Mouse (Mus musculus) small intestine, adult 2 months (tissue): ENCODE data around the gene Ddah1.

ENCODE experiments used
- CTCF ChIP-seq: fragments of 200-500 bp; IDR thresholded peaks from 2 replicates; pipeline ENCODE4 v1.5.1; 2012; ENCODE audit warnings: low read depth, mild to moderate bottlenecking, control low read depth, inconsistent platforms, low read length, moderate library complexity, mixed read lengths; ENCODE audit not compliant: insufficient replicate concordance, insufficient read length; ENCODE audit errors: extremely low read depth
- POLR2A ChIP-seq: fragments of 200-500 bp; IDR thresholded peaks from 2 replicates; pipeline ENCODE4 v1.6.1; 2012; ENCODE audit warnings: low read depth, mild to moderate bottlenecking, control low read depth, inconsistent platforms, low read length, moderate library complexity

DNA sequence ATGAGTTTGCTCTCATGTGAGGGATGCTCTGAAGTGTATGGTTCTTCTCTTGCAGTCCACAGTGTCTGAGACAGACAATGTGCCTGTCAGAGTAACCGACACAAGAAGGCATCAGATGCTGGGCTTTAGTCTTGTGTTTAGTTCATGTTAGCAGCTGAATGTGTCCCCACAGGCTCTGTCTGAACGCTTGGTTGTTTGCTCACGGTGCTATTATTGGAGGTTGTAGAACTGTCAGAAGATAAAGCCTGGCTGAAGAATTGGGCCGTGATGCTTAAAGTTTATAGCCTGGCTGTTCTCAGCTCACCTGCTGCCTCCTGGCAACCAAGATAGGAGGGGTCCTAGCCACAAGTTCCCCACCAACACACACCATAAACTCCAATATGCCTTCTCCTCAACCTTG, 104.0 kb downstream of the Ddah1 start:
- TF ChIP-seq CTCF: no peak
- no peak for TF ChIP-seq POLR2A
